Mouse (Mus musculus) midbrain, embryonic 11.5 days (tissue): ENCODE data around the gene Ubxn6. TPM values are rescaled to one million over a fixed set of nuclear protein-coding genes. Genes with fewer than 3 reads are reported as not detected.
A peak's percentile ranks its signal among the peaks of the same experiment; 100 is the strongest.
"Not testable (repeated sequence)": the region's sequence is repeated elsewhere in the genome, so short reads cannot be mapped to it uniquely, and the experiment has no call there.

Source experiments
- ATAC-seq: fragments of 200-750 bp; cut with Nextera tagmentation; 2 replicates; pipeline ENCODE4 v1.8.0; 2017; ENCODE audit warnings: moderate TSS enrichment, moderate library complexity; ENCODE audit not compliant: low FRiP score
- DNase-seq: peaks from one replicate; pipeline ENCODE4 v3.0.0; 2015; ENCODE audit warnings: low spot score; ENCODE audit errors: missing footprints
- H3K27ac ChIP-seq: fragments of 300-500 bp; sonication (generic); 2 replicates; pipeline ENCODE4 v1.5.1; 2014; ENCODE audit warnings: low read depth, low read length
- H3K27me3 ChIP-seq: fragments of 300-500 bp; sonication (generic); 2 replicates; pipeline ENCODE4 v1.6.1; 2014; ENCODE audit warnings: mild to moderate bottlenecking, low read length, moderate library complexity, mixed read lengths; ENCODE audit not compliant: control insufficient read depth, insufficient read depth
- H3K36me3 ChIP-seq: fragments of 300-500 bp; sonication (generic); 2 replicates; pipeline ENCODE4 v1.6.1; 2014; ENCODE audit warnings: mild to moderate bottlenecking, low read length, moderate library complexity, mixed read lengths; ENCODE audit not compliant: control insufficient read depth, insufficient read depth
- H3K4me1 ChIP-seq: fragments of 300-500 bp; sonication (generic); 2 replicates; pipeline ENCODE4 v1.6.1; 2014; ENCODE audit warnings: low read length; ENCODE audit not compliant: control insufficient read depth, insufficient read depth
- H3K4me2 ChIP-seq: fragments of 300-500 bp; sonication (generic); 2 replicates; pipeline ENCODE4 v1.6.1; 2014; ENCODE audit warnings: mild to moderate bottlenecking, moderate library complexity
- H3K4me3 ChIP-seq: fragments of 300-500 bp; sonication (generic); 2 replicates; pipeline ENCODE4 v1.5.1; 2014; ENCODE audit warnings: low read depth, low read length
- H3K9ac ChIP-seq: fragments of 300-500 bp; sonication (generic); 2 replicates; pipeline ENCODE4 v1.6.1; 2014; ENCODE audit warnings: low read length
- H3K9me3 ChIP-seq: fragments of 300-500 bp; sonication (generic); 2 replicates; pipeline ENCODE4 v1.6.1; 2016; ENCODE audit warnings: low read length; ENCODE audit not compliant: control insufficient read depth
- WGBS: fragments of 180-500 bp; shearing (Covaris S2); extraction: QIAGEN DNeasy Blood & Tissue Kit; methylation state at CpG from one replicate; pipeline ENCODE4 v1.1.7; 2014; 5-methylcytosine and 5-hydroxymethylcytosine counted together
- polyA plus RNA-seq: library from polyadenylated mRNA; unstranded; fragments of >200 nt; fragmentation: Nextera tagmentation; extraction: Ambion mirVana; gene quantifications from 2 replicates; pipeline ENCODE4 v1.2.1, GENCODE M21; 2014

Ubxn6 gene
- polyA plus RNA-seq, 1 experiment from 2014 or later, result 48.4 TPM

DNA sequence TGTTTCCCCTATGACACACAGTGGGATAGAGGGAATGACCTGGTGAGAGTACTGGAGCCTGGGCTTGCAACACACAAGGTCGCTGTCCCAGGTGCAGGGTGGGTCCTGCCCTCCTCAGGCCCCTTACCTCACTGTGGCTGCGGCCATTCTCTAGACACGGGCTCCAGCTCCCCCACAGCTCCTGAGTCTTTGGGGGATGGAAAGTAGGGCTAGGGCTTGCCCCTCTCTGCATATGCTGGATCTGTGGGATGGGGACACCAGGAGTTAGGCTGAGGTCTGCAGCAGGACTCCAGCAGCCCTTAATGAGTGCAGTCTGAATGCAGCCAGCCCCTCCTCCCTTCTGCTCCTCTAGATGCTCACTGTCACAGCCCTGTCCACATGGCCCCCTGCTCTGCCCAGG lies 37.9 kb upstream of the Ubxn6 start:
- 0 out of 2 replicates have a peak, but pooled peaks cover 3% of the 10 kb centered on the region for H3K27me3 ChIP-seq
- DNase-seq, result no peak
- WGBS, result 79% methylated on average over 3 of the region's 3 CpGs
- H3K4me1 ChIP-seq, result 0 out of 2 replicates have a peak, but pooled peaks cover 3% of the 10 kb centered on the region
- H3K9me3 ChIP-seq, result no peaks in the 10 kb centered on the region
- H3K36me3 ChIP-seq, result no peaks in the 10 kb centered on the region
- ATAC-seq, result no peak
- no peak overlapping the region for H3K9ac ChIP-seq
- no peak overlapping the region for H3K27ac ChIP-seq
- no peak overlapping the region for H3K4me2 ChIP-seq
- no peak overlapping the region for H3K4me3 ChIP-seq

DNA sequence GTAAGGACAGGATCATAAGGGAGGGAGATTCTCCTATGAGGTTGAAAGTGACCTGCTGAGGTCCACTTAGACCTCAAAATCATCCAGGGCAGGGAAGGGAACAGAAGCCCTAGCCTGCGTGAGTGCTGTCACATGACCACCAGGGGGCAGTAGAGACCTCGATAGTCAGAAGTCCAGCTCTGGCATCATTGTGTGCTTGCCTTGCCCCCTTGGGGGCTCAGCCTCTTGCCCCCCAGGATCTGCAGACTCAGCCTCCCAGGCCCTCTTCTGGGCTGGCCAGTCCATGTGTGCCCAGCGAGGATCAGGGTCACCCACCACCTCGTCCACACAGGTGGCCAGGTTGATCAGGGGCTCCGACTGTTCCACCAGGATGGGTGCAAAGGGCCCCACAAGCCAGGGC lies 37.0 kb upstream of the Ubxn6 start:
- WGBS, result 43% methylated on average over 5 of the region's 5 CpGs
- Histone ChIP-seq H3K9ac (no peak overlapping the region), H3K4me2 (no peak overlapping the region), H3K9me3 (no peaks in the 10 kb centered on the region), H3K27me3 (no peaks in the 10 kb centered on the region), H3K4me1 (no peaks in the 10 kb centered on the region), H3K36me3 (no peaks in the 10 kb centered on the region), H3K27ac (no peak overlapping the region), H3K4me3 (no peak overlapping the region)
- peak; percentile 52; the same call in 1 of the 2 replicates for ATAC-seq
- DNase-seq, result peak; percentile 91

DNA sequence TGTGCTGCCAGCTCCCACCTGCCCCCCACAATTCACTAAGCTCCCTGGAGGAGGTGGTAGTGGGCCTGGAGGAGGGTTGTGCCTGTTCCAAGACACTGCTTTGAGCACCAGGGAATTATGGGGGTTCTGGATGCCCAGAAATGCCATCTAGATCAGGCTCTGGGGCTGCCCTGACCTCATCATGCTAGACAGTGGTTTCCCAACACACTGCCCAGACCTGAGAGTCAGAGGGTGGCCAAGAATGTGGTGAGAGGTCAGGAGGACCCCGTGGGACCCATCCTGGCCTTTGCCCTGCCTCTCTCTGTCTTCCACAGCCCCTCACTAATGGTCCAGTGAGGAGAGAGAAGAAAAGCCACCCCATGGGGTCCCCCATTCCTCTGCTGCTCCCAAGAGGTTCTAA lies 36.2 kb upstream of the Ubxn6 start:
- no peaks in the 10 kb centered on the region for H3K36me3 ChIP-seq
- H3K9ac ChIP-seq, result no peak overlapping the region
- H3K27me3 ChIP-seq, result no peaks in the 10 kb centered on the region
- no peak overlapping the region for H3K4me3 ChIP-seq
- DNase-seq (no peak), ATAC-seq (no peak)
- no peaks in the 10 kb centered on the region for H3K4me1 ChIP-seq
- no peak overlapping the region for H3K4me2 ChIP-seq
- H3K27ac ChIP-seq, result no peak overlapping the region
- 69% methylated on average over 1 of the region's 1 CpGs for WGBS
- no peaks in the 10 kb centered on the region for H3K9me3 ChIP-seq

DNA sequence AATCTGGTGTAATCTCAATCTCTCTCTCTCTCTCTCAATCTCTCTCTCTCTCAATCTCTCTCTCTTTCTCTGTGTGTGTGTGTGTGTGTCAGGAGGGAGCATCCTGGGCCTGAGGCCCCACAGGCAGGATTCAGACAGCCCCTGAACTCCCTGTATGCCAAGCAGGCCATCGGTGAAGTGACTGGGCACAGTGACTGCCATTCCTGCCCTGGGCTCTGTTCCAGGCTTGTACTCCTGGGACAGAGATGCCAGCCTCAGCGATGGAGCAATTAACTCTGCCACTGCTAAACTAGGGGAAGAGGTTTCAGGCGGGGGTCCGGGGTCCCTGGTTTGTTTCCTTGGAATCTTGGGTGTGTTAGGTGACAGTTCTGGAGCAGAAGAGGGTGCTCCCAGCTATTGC lies 35.7 kb upstream of the Ubxn6 start:
- no peak overlapping the region for H3K4me2 ChIP-seq
- H3K27me3 ChIP-seq, result no peaks in the 10 kb centered on the region
- no peaks in the 10 kb centered on the region for H3K36me3 ChIP-seq
- no peak for ATAC-seq
- DNase-seq, result no peak
- no peak overlapping the region for H3K4me3 ChIP-seq
- no peak overlapping the region for H3K9ac ChIP-seq
- H3K27ac ChIP-seq, result no peak overlapping the region
- no peaks in the 10 kb centered on the region for H3K4me1 ChIP-seq
- no peaks in the 10 kb centered on the region for H3K9me3 ChIP-seq
- 75% methylated on average over 4 of the region's 4 CpGs for WGBS

DNA sequence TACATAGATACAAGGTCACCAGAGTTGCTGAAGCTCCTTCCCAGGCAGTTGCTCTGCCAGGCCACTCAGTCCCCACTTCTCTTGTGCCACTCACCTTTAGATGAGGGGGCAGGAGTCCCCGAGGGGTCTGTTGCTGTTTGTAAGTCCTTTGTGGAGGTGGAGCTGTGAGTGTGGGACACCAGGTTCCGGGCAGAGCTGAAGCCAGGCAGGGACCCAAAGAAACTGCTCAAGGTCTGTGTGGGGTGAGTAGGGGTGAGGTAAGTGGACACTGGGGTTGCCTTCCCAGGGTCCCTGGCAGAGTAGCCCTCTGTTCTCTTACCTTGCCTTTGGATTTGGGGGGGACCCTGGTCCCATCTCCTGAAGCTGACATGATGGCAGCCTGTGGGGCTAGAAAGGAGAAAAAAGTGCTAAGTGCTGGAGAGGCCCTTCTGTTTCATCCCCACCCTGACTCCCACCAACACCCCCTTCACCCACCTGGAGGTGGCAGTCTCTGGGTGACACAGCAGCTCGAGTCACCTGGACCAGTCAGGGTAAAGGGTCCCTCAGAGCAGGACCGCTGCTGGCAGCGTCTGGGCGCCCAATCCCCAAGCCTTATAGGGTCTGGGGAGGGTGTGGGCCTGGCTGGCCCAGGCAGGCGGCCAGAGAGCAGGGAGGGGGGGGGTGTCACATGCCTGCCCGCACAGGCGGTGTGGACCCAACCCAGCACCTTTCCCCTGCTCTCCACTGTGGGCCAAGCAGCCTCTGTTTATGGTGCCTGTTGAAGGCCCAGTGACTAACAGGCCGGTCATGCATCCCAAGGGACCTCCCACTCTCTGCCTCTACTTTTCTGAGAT lies 34.6 kb upstream of the Ubxn6 start, which contains the start of gene Plin4:
Plin4 (minus strand) TSS at position 585 of the 833 bp plus-strand sequence.
- H3K9me3 ChIP-seq, result no peaks in the 10 kb centered on the region
- H3K27me3 ChIP-seq, result no peaks in the 10 kb centered on the region
- no peaks in the 10 kb centered on the region for H3K4me1 ChIP-seq
- no peak within 1 kb of the TSS for H3K4me3 ChIP-seq
- H3K4me2 ChIP-seq, result no peak within 1 kb of the TSS
- ATAC-seq (0 out of 2 replicates have a peak, but pooled peaks have one; percentile 20), DNase-seq (no peak)
- H3K36me3 ChIP-seq, result no peaks in the 10 kb centered on the region
- no peak within 1 kb of the TSS for H3K27ac ChIP-seq
- no peak within 1 kb of the TSS for H3K9ac ChIP-seq
- 56% methylated on average over 10 of the region's 10 CpGs for WGBS

DNA sequence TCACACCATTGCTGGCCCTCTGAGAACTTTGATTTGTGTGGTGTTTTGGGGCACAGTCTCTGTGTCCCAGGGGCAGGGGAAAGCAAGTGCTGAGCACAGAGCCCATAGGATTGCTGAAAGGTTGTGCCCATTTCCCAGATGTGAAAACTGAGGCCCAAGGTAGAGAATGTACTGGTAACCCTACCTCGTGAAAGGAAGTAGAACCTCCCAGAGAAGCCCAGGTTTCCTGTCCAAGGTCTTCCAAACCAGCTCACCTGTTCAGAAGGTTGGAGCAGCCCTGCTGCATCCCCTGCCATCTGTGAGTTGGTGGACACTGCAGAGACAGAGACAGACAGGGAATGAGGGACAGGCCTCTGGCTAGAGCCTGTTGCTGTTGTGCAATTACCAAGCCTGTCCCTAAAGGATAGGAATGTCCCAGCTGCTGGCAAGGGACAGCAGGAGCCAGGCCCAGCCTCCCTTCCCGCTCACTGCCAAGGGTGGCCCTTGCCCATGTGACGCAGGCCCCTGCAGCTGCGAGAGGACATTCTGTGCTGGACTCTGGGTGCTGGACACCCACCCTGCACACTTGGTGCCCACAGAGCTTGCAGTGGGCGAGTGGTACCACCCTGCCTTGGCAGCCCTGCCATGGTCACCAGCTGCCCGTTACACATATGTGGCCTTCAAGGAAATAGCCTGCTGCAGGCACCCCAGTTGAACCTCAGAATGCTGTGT lies 33.7 kb upstream of the Ubxn6 start:
- H3K4me2 ChIP-seq, result no peak overlapping the region
- no peak overlapping the region for H3K27ac ChIP-seq
- H3K9me3 ChIP-seq, result no peaks in the 10 kb centered on the region
- ATAC-seq, result no peak
- peak; percentile 78 for DNase-seq
- 81% methylated on average over 6 of the region's 6 CpGs for WGBS
- no peak overlapping the region for H3K9ac ChIP-seq
- no peak overlapping the region for H3K4me3 ChIP-seq
- H3K27me3 ChIP-seq, result no peaks in the 10 kb centered on the region
- H3K4me1 ChIP-seq, result no peaks in the 10 kb centered on the region
- no peaks in the 10 kb centered on the region for H3K36me3 ChIP-seq

DNA sequence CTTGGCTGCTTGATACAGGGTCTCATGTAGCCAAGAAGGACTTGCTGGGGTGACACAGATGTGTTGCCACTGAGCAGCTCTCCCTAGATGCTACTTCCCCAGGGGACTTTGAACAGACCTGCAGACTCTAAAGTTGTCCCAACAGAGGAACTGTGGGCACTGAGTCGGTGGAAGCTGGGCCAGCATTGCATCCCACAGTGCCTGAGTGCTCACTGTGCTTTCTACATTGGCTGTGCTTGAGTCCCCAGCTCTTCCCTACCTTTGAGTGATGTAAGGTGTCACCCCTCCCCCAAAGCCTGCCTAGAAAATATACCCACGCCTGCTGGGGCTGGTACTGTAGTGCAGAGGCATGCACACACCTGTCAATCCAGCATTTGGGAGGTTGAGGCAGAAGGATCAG lies 32.9 kb upstream of the Ubxn6 start:
- Histone ChIP-seq H3K9me3 (no peaks in the 10 kb centered on the region), H3K4me3 (no peak overlapping the region), H3K9ac (no peak overlapping the region), H3K27ac (no peak overlapping the region), H3K4me1 (no peaks in the 10 kb centered on the region), H3K27me3 (no peaks in the 10 kb centered on the region), H3K4me2 (no peak overlapping the region), H3K36me3 (no peaks in the 10 kb centered on the region)
- whole genome bisulfite sequencing, result 91% methylated on average over 2 of the region's 2 CpGs
- ATAC-seq (no peak), DNase-seq (peak; percentile 33)

DNA sequence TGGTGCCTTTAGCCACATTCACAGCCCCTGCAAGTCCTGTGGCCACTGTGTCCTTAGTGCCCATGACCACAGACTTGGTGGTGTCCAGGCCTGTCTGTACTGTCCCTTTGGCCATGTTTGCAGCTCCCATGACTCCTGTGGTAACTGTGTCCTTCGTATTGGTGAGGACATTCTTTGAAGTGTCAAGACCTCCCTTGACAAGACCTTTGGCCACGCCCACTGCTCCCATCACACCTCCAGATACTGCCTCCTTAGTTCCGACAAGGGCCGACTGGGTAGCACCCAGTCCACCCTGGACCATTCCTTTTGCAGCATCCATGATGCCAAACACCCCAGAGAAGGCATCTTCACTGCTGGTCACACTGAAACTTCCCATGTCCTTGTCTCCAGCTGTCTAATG lies 32.2 kb upstream of the Ubxn6 start:
- H3K9ac ChIP-seq, result no peak overlapping the region
- no peak overlapping the region for H3K27ac ChIP-seq
- no peaks in the 10 kb centered on the region for H3K9me3 ChIP-seq
- no peak overlapping the region for H3K4me3 ChIP-seq
- H3K27me3 ChIP-seq, result no peaks in the 10 kb centered on the region
- H3K4me1 ChIP-seq, result no peaks in the 10 kb centered on the region
- DNase-seq (peak; percentile 26), ATAC-seq (no peak)
- H3K4me2 ChIP-seq, result no peak overlapping the region
- H3K36me3 ChIP-seq, result peaks cover 5% of the 10 kb centered on the region
- WGBS, result 72% methylated on average over 4 of the region's 4 CpGs

DNA sequence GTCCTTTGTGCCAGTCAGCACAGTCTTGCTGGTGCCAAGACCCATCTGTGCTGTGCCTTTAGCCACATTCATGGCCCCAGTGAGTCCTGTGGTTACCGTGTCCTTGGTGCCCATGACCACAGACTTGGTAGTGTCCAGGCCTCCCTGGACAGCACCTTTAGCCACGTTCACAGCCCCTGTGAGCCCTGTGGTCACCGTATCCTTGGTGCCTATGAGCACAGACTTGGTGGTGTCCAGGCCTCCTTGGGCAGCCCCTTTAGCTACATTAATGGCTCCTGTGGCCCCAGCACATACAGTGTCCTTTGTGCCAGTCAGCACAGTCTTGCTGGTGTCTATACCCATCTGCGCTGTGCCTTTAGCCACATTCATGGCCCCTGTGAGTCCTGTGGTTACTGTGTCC lies 31.6 kb upstream of the Ubxn6 start:
- 90% methylated on average over 4 of the region's 4 CpGs for WGBS
- DNase-seq, H3K9me3 ChIP-seq, H3K36me3 ChIP-seq, H3K27ac ChIP-seq, ATAC-seq, H3K4me2 ChIP-seq, H3K4me1 ChIP-seq, H3K4me3 ChIP-seq, H3K9ac ChIP-seq, H3K27me3 ChIP-seq: not testable (repeated sequence)
